Mouse (Mus musculus): ENCODE results near the gene Kmt2c. TPM values are rescaled to one million over a fixed set of nuclear protein-coding genes. Genes with fewer than 3 reads are reported as not detected.
"Not testable (repeated sequence)": the region's sequence is repeated elsewhere in the genome, so short reads cannot be mapped to it uniquely, and the experiment has no call there.

Kmt2c gene
- polyA plus RNA-seq, 1 experiment from 2014 or later = 10.5 TPM

DNA sequence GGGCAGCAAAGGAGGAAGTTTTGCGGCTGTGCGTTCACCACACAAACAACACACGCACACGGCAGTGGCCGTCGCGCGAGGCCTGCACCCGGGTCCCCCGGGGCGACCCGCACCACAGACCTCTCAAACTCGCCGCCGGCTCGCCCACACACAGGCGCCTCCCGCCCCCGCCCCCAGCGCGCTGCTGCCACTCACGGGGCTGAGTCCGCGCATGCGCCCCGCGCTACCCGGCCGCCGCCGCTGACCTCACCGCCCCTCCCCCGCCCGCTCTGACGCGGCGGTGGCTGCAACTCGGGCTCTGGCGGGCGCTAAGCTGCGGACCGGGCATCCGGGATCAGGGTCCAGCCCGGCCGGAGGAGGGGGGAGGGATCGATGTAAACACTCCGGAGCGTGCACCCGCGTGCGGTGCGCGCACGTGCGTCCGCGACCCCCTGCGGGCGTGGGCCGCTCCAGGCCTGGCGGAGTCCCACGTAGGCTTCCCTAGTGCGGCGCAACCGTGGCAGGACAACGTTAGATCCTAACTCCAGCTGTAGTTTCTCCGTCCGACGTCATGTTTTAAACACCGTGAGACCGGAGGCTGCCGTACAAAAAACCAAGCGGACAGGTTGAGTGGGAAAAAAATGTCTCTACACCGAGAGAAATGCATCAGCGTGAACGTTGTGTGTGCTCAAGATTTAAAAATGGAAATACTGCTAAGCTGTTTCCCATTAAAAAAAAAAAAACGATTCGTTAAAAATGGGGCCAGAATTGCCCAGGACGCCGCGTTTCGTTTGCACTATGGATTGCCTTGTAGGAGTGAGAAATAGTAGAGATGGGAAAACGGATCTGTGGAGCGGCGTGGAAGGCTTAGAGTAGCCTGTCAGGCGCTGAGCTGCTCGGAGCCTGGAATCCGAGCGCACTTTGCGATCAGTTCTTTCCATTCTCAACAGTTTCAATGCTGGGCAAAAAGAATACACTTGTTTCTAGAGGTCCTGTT is 1.1 kb upstream of the Kmt2c start:
- Histone ChIP-seq H3K27ac (replicated peaks) (peak overlapping the region; percentile 97), H3K9me3 (replicated peaks) (no peaks in the 10 kb centered on the region), H3K4me3 (peak overlapping the region; percentile 79), H3K36me3 (no peaks in the 10 kb centered on the region), H3K4me1 (peaks cover 18% of the 10 kb centered on the region), H3K27me3 (ENCODE audit: low read depth, poor library complexity, severe bottlenecking) (peaks cover 12% of the 10 kb centered on the region)
- DNase-seq (ENCODE audit: low spot score) = peak; percentile 97
- WGBS = under 1% methylated on average over 84 of the region's 90 CpGs

DNA sequence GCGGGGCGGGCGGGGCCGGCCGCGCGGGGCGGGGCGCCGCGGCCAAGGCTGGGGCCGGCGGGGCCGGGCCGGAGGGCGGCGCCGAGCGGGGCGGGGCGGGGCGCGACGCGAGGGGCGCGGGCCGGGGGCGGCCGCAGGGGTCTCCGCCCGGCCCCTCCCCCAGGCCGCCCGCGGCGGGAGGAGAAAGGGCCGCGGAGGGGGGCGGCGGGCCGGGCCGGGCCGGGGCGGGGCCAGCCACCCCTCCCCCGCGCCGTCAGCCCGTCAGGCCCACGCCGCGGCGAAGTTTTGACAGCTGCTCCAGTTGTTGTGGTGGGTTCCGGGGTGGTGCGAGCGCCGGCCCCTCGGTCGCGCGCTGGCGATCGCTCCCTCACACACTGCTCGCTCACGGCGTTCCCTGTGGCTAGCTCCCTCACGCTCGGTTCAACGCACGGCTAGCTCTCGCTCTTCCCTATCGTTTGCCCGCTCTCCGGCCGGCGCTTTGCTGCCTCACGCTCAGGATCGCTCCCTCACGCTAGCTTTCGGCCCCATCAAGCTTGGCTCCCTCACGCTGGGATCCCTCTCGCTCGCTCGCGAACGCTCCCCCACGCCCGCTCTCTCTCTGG is 339 bp upstream of the Kmt2c start:
- 3% methylated on average over 49 of the region's 87 CpGs for WGBS
- no peaks in the 10 kb centered on the region for H3K36me3 ChIP-seq
- H3K27me3 ChIP-seq (ENCODE audit: low read depth, poor library complexity, severe bottlenecking) = peaks cover 12% of the 10 kb centered on the region
- peaks cover 18% of the 10 kb centered on the region for H3K4me1 ChIP-seq
- peak overlapping the region; percentile 79 for H3K4me3 ChIP-seq
- H3K27ac ChIP-seq (replicated peaks) = peak overlapping the region; percentile 98
- DNase-seq (ENCODE audit: low spot score) = peak; percentile 82
- no peaks in the 10 kb centered on the region for H3K9me3 ChIP-seq (replicated peaks)

GRCm38 (mm10) chr5:25497720-25498345 is 750 bp downstream of the Kmt2c start:
- peaks cover 18% of the 10 kb centered on the region for H3K4me1 ChIP-seq
- 1% methylated on average over 78 of the region's 78 CpGs for WGBS
- H3K9me3 ChIP-seq (replicated peaks) = no peaks in the 10 kb centered on the region
- DNase-seq (ENCODE audit: low spot score) = peak; percentile 62
- H3K36me3 ChIP-seq = peaks cover 6% of the 10 kb centered on the region; the same call in 1 of the 2 replicates
- H3K27me3 ChIP-seq (ENCODE audit: low read depth, poor library complexity, severe bottlenecking) = peaks cover 12% of the 10 kb centered on the region
- H3K4me3 ChIP-seq = peak overlapping the region; percentile 79
- H3K27ac ChIP-seq (replicated peaks) = peak overlapping the region; percentile 98

- DNase-seq (ENCODE audit: low spot score) = no peak
- peak overlapping the region; percentile 98 for H3K27ac ChIP-seq (replicated peaks)
Observed at GRCm38 (mm10) chr5:25497369-25497719, 1.2 kb downstream of the Kmt2c start.

DNA sequence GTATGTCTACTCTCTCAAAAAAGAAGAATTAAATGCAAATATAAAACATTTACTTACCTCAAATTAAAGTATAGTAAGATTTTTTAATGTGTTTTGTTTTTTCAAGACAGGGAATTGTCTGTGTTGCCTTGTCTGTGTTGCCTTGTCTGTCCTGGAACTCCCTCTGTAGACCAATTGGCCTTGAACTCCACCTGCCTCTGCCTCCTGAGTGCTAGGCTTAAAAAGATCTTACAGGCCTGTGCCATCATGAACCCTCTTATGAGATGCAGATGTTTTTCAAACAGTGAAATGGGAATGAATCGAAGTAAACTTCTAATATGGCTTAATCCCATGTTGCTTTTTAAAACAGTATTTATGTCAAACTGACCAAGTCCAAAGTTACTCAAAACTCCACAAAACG is 1.9 kb downstream of the Kmt2c start:
- H3K36me3 ChIP-seq = peaks cover 7% of the 10 kb centered on the region; the same call in 1 of the 2 replicates
- DNase-seq (ENCODE audit: low spot score) = no peak
- H3K4me1 ChIP-seq = peaks cover 18% of the 10 kb centered on the region
- no peaks in the 10 kb centered on the region for H3K9me3 ChIP-seq (replicated peaks)
- no peak overlapping the region for H3K27ac ChIP-seq (replicated peaks)
- peak overlapping the region; percentile 79 for H3K4me3 ChIP-seq
- peaks cover 11% of the 10 kb centered on the region for H3K27me3 ChIP-seq (ENCODE audit: low read depth, poor library complexity, severe bottlenecking)
- 67% methylated on average over 2 of the region's 2 CpGs for WGBS

More at GRCm38 (mm10) chr5:25497369-25497719, 1.2 kb downstream of the Kmt2c start:
- Histone ChIP-seq H3K9me3 (replicated peaks) (no peaks in the 10 kb centered on the region), H3K36me3 (peaks cover 7% of the 10 kb centered on the region; the same call in 1 of the 2 replicates), H3K4me3 (peak overlapping the region; percentile 79), H3K27me3 (ENCODE audit: low read depth, poor library complexity, severe bottlenecking) (peaks cover 12% of the 10 kb centered on the region), H3K4me1 (peaks cover 18% of the 10 kb centered on the region)
- WGBS = 2% methylated on average over 10 of the region's 10 CpGs

- H3K4me1 ChIP-seq = no peaks in the 10 kb centered on the region
- no peaks in the 10 kb centered on the region for H3K27me3 ChIP-seq (ENCODE audit: low read depth, poor library complexity, severe bottlenecking)
- no peaks in the 10 kb centered on the region for H3K9me3 ChIP-seq (replicated peaks)
- no peak overlapping the region for H3K4me3 ChIP-seq
- no peak for DNase-seq (ENCODE audit: low spot score)
- H3K27ac ChIP-seq (replicated peaks) = no peak overlapping the region
- no peaks in the 10 kb centered on the region for H3K36me3 ChIP-seq
Observed at GRCm38 (mm10) chr5:25478863-25479262, 19.7 kb downstream of the Kmt2c start.

GRCm38 (mm10) chr5:25475789-25476188 is 22.8 kb downstream of the Kmt2c start:
- DNase-seq (ENCODE audit: low spot score) = no peak
- no peak overlapping the region for H3K4me3 ChIP-seq
- no peaks in the 10 kb centered on the region for H3K9me3 ChIP-seq (replicated peaks)
- H3K27me3 ChIP-seq (ENCODE audit: low read depth, poor library complexity, severe bottlenecking) = no peaks in the 10 kb centered on the region
- no peaks in the 10 kb centered on the region for H3K36me3 ChIP-seq
- H3K4me1 ChIP-seq = peaks cover 13% of the 10 kb centered on the region; the same call in 1 of the 2 replicates
- no peak overlapping the region for H3K27ac ChIP-seq (replicated peaks)
- WGBS = 87% methylated on average over 2 of the region's 2 CpGs

GRCm38 (mm10) chr5:25472070-25472469 is 26.5 kb downstream of the Kmt2c start:
- Histone ChIP-seq H3K27ac (replicated peaks) (peak overlapping the region; percentile 56), H3K9me3 (replicated peaks) (no peaks in the 10 kb centered on the region), H3K4me3 (peak overlapping the region; percentile 43), H3K36me3 (no peaks in the 10 kb centered on the region), H3K27me3 (ENCODE audit: low read depth, poor library complexity, severe bottlenecking) (no peaks in the 10 kb centered on the region), H3K4me1 (peaks cover 13% of the 10 kb centered on the region; the same call in 1 of the 2 replicates)
- 2% methylated on average over 6 of the region's 6 CpGs for WGBS
- DNase-seq (ENCODE audit: low spot score) = peak; percentile 11

DNA sequence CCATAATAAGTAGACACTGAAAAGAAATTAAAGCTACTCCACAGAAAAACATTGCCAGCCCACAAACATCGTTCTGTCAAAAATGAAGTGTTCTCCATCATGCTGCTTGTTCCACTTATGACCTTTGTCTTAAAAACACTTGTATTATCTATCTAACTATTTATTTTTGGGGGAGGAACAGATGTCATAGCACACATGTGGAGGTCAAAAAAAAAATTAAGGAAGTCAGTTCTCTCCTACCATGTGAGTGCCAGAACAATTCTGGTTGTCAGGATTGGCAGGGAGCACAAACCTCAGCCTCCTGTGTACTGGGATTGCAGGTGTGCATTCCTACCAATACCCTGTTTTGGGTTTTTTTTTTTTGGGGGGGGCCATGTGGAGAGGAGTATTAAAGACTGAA is 36.6 kb downstream of the Kmt2c start:
- H3K4me3 ChIP-seq = no peak overlapping the region
- DNase-seq (ENCODE audit: low spot score) = no peak
- H3K27me3 ChIP-seq (ENCODE audit: low read depth, poor library complexity, severe bottlenecking) = no peaks in the 10 kb centered on the region
- peaks cover 6% of the 10 kb centered on the region for H3K4me1 ChIP-seq
- peaks cover 5% of the 10 kb centered on the region for H3K36me3 ChIP-seq
- H3K9me3 ChIP-seq (replicated peaks) = no peaks in the 10 kb centered on the region
- WGBS = 89% methylated on average over 1 of the region's 1 CpGs
- H3K27ac ChIP-seq (replicated peaks) = no peak overlapping the region

- not testable (repeated sequence) for DNase-seq (ENCODE audit: low spot score); H3K9me3 ChIP-seq (replicated peaks); H3K27me3 ChIP-seq (ENCODE audit: low read depth, poor library complexity, severe bottlenecking); H3K36me3 ChIP-seq; H3K27ac ChIP-seq (replicated peaks); H3K4me1 ChIP-seq; H3K4me3 ChIP-seq
Observed at GRCm38 (mm10) chr5:25455432-25455831, 43.2 kb downstream of the Kmt2c start.

DNA sequence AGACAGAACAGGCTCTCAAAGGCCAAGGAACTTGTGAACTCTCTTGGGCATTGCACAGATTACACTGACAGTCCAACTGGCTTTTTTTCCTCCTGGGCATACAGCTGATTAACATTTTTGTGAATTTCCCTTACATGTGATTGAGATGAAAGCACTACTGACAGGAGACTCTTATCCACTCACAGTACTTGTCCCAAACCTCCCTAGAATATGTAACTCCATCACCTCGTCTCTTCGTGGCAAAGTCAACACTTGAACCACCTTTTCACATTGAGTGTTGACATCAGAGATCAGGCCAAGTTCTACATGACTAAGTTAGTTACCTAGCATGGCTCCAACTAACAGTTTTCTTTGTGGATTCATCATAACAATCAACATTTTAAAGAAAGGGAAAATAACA is 45.9 kb downstream of the Kmt2c start:
- WGBS = 88% methylated on average over 2 of the region's 2 CpGs
- no peaks in the 10 kb centered on the region for H3K27me3 ChIP-seq (ENCODE audit: low read depth, poor library complexity, severe bottlenecking)
- H3K27ac ChIP-seq (replicated peaks) = no peak overlapping the region
- H3K9me3 ChIP-seq (replicated peaks) = no peaks in the 10 kb centered on the region
- no peaks in the 10 kb centered on the region for H3K36me3 ChIP-seq
- no peak overlapping the region for H3K4me3 ChIP-seq
- no peaks in the 10 kb centered on the region for H3K4me1 ChIP-seq
- DNase-seq (ENCODE audit: low spot score) = no peak

- H3K9me3 ChIP-seq (replicated peaks) = no peaks in the 10 kb centered on the region; the same call in 1 of the 2 replicates
- no peak overlapping the region for H3K4me3 ChIP-seq
- H3K4me1 ChIP-seq = no peaks in the 10 kb centered on the region
- 92% methylated on average over 1 of the region's 1 CpGs for WGBS
- no peaks in the 10 kb centered on the region for H3K27me3 ChIP-seq (ENCODE audit: low read depth, poor library complexity, severe bottlenecking)
- H3K27ac ChIP-seq (replicated peaks) = no peak overlapping the region
- H3K36me3 ChIP-seq = peaks cover 8% of the 10 kb centered on the region; the same call in 1 of the 2 replicates
- DNase-seq (ENCODE audit: low spot score) = no peak
Observed at GRCm38 (mm10) chr5:25437508-25437907, 61.1 kb downstream of the Kmt2c start.

Measured in midbrain, embryonic 10.5 days (tissue).